Mouse (Mus musculus) CH12F3 (cell line): ENCODE data around the gene Rbfox2.

Source experiments
- in situ Hi-C: fragments of 300-500 bp; cut with MboI; formaldehyde crosslinking; loops from 2 replicates; pipeline ENCODE4 v1.14.3; 2020; ENCODE audit warnings: low sequenced_read_pairs

The Rbfox2 gene

GRCm38 (mm10) chr15:77204951-77205350, 101.9 kb downstream of the Rbfox2 start:
- in situ Hi-C loops = no loop called here

GRCm38 (mm10) chr15:77203255-77203981, 103.4 kb downstream of the Rbfox2 start:
- in situ Hi-C loops = no loop called here

GRCm38 (mm10) chr15:77202881-77203254, 103.9 kb downstream of the Rbfox2 start:
- in situ Hi-C loops = no loop called here

- in situ Hi-C loops = no loop called here
Measured at GRCm38 (mm10) chr15:77202223-77202622, 104.6 kb downstream of the Rbfox2 start.

- in situ Hi-C loops = no loop called here
Measured at GRCm38 (mm10) chr15:77196827-77197226, 110.0 kb downstream of the Rbfox2 start.

GRCm38 (mm10) chr15:77196001-77196400, 110.8 kb downstream of the Rbfox2 start:
- in situ Hi-C loops = no loop called here

GRCm38 (mm10) chr15:77192154-77192935, 114.5 kb downstream of the Rbfox2 start:
- in situ Hi-C loops = no loop called here

GRCm38 (mm10) chr15:77186096-77186495, 120.7 kb downstream of the Rbfox2 start:
- in situ Hi-C loops = no loop called here

- in situ Hi-C loops = no loop called here
Measured at GRCm38 (mm10) chr15:77185614-77186013, 121.2 kb downstream of the Rbfox2 start.

GRCm38 (mm10) chr15:77182800-77183199, 124.0 kb downstream of the Rbfox2 start:
- in situ Hi-C loops = no loop called here

- in situ Hi-C loops = no loop called here
Measured at GRCm38 (mm10) chr15:77174018-77174417, 132.8 kb downstream of the Rbfox2 start.

GRCm38 (mm10) chr15:77172414-77172813, 134.4 kb downstream of the Rbfox2 start:
- in situ Hi-C loops = no loop called here

- in situ Hi-C loops = no loop called here
Measured at GRCm38 (mm10) chr15:77168781-77169180, 138.0 kb downstream of the Rbfox2 start.

GRCm38 (mm10) chr15:77166225-77166732, 140.5 kb downstream of the Rbfox2 start:
- in situ Hi-C loops = no loop called here

GRCm38 (mm10) chr15:77163336-77163735, 143.5 kb downstream of the Rbfox2 start:
- in situ Hi-C loops = no loop called here

GRCm38 (mm10) chr15:77162931-77163330, 143.9 kb downstream of the Rbfox2 start:
- in situ Hi-C loops = no loop called here

GRCm38 (mm10) chr15:77161382-77161781, 145.4 kb downstream of the Rbfox2 start:
- in situ Hi-C loops = no loop called here

- in situ Hi-C loops = no loop called here
Measured at GRCm38 (mm10) chr15:77160848-77161247, 146.0 kb downstream of the Rbfox2 start.

- in situ Hi-C loops = no loop called here
Measured at GRCm38 (mm10) chr15:77156525-77156924, 150.3 kb downstream of the Rbfox2 start.

- in situ Hi-C loops = no loop called here
Measured at GRCm38 (mm10) chr15:77154248-77154785, 152.5 kb downstream of the Rbfox2 start.

- in situ Hi-C loops = no loop called here
Measured at GRCm38 (mm10) chr15:77153625-77154024, 153.2 kb downstream of the Rbfox2 start.

- in situ Hi-C loops = no loop called here
Measured at GRCm38 (mm10) chr15:77153088-77153546, 153.7 kb downstream of the Rbfox2 start.
